ENCODE assay signal across 9 mouse cellular contexts in the genomic region with DNA sequence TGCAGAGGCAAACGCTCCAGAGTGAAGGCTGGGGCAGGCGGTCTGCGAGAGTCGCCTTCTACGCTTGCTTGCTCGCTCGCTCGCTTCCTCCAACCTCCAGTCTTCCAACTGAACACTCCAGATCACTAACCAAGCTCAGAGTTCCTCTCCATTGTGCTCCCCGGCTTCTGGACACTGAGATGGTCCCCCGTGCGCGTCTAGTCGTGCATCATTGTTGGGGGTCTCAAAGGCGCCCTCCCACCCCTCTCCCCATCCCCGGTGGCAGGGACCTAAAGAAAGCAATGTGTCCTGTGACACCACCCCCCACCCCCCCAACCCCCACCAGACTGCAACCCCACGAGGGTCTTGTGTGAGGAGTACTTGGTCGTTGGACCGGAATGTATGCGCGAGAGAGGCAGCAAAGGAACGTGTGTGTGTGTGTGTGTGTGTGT. TPM values are rescaled to one million over a fixed set of nuclear protein-coding genes. Genes with fewer than 3 reads are reported as not detected.
DNase-seq lines count a peak whose midpoint lies in the region; ATAC-seq lines count a peak whose summit lies in the region.
"Had no signal": no experiment of that assay in that cellular context is flagged by ENCODE, and none has a peak within 500 bp of the region (broad histone marks: within the 10 kb centered on the region; RNA-seq: fewer than 3 reads in every experiment).

No protein-coding gene starts in this region.

- peak overlapping the region; percentile 65 for H3K4me3 ChIP-seq in embryonic facial prominence, embryonic 15.5 days (replicated peaks)
- peak overlapping the region; percentile 67 for H3K4me3 ChIP-seq in intestine, embryonic 16.5 days (ENCODE audit: low read length)
- H3K4me3 ChIP-seq in midbrain, embryonic 14.5 days (replicated peaks; ENCODE audit: low read depth, low read length): peak overlapping the region; percentile 50

- H3K36me3 ChIP-seq in embryonic facial prominence, embryonic 15.5 days: no peaks in the 10 kb centered on the region
- H3K36me3 ChIP-seq in intestine, embryonic 16.5 days (ENCODE audit: control insufficient read depth, insufficient read depth, low read length): no peaks in the 10 kb centered on the region
- H3K36me3 ChIP-seq in midbrain, embryonic 14.5 days (ENCODE audit: control insufficient read depth, insufficient read depth, low read length): no peaks in the 10 kb centered on the region
- H3K36me3 ChIP-seq: G1E had no signal

- peak overlapping the region; percentile 96 for H3K4me2 ChIP-seq in embryonic facial prominence, embryonic 15.5 days (replicated peaks)
- H3K4me2 ChIP-seq in intestine, embryonic 16.5 days (ENCODE audit: low read depth, low read length): peak overlapping the region; percentile 100
- H3K4me2 ChIP-seq in midbrain, embryonic 14.5 days (ENCODE audit: low read length): peak overlapping the region; percentile 97

- peak; percentile 6 for DNase-seq in gastrocnemius, postnatal 14 days
- DNase-seq in gastrocnemius, adult 8-10 months (ENCODE audit: low spot score in 2 of 2): no peak
- DNase-seq in ES-CJ7 (ENCODE audit: low read depth, low spot score): peak; percentile 29
- peak; percentile 68 for DNase-seq in midbrain, embryonic 14.5 days
- no peak for DNase-seq in right cerebral cortex, postnatal 14 days
- no peak for DNase-seq in urinary bladder, postnatal 14 days (ENCODE audit: low spot score)

- peaks cover 7% of the 10 kb centered on the region; the same call in 1 of the 2 replicates for H3K4me1 ChIP-seq in embryonic facial prominence, embryonic 15.5 days
- H3K4me1 ChIP-seq in intestine, embryonic 16.5 days (ENCODE audit: control insufficient read depth, insufficient read depth, low read length): peaks cover 9% of the 10 kb centered on the region
- H3K4me1 ChIP-seq in midbrain, embryonic 14.5 days (ENCODE audit: control insufficient read depth, insufficient read depth, low read length): 0 out of 2 replicates have a peak, but pooled peaks cover 6% of the 10 kb centered on the region

- no peak overlapping the region; the same call in 1 of the 2 replicates for H3K27ac ChIP-seq in embryonic facial prominence, embryonic 15.5 days (replicated peaks)
- H3K27ac ChIP-seq in intestine, embryonic 16.5 days (ENCODE audit: low read length): no peak overlapping the region
- H3K27ac ChIP-seq in midbrain, embryonic 14.5 days (replicated peaks; ENCODE audit: low read depth, low read length): 0 out of 2 replicates have a peak overlapping the region, but pooled peaks have one; percentile 13

- H3K9ac ChIP-seq in embryonic facial prominence, embryonic 15.5 days: no peak overlapping the region
- H3K9ac ChIP-seq in intestine, embryonic 16.5 days (ENCODE audit: low read depth, low read length): peak overlapping the region; percentile 66; the same call in 1 of the 2 replicates
- peak overlapping the region; percentile 45 for H3K9ac ChIP-seq in midbrain, embryonic 14.5 days (replicated peaks; ENCODE audit: low read length)

- ATAC-seq in embryonic facial prominence, embryonic 15.5 days (ENCODE audit: insufficient number of reproducible peaks, low FRiP score, low TSS enrichment, low read depth): peak; percentile 20; the same call in 1 of the 2 replicates
- peak; percentile 46 for ATAC-seq in intestine, embryonic 16.5 days
- ATAC-seq in midbrain, embryonic 14.5 days (ENCODE audit: low FRiP score, low TSS enrichment): peak; percentile 38; the same call in 1 of the 2 replicates

- WGBS in embryonic facial prominence, embryonic 15.5 days: 2% methylated on average over 21 of the region's 21 CpGs
- WGBS in intestine, embryonic 16.5 days: 11% methylated on average over 19 of the region's 21 CpGs
- 1% methylated on average over 21 of the region's 21 CpGs for WGBS in midbrain, embryonic 14.5 days

- 0 out of 2 replicates have a peak, but pooled peaks cover 3% of the 10 kb centered on the region for H3K27me3 ChIP-seq in embryonic facial prominence, embryonic 15.5 days
- peaks cover 6% of the 10 kb centered on the region; the same call in 1 of the 2 replicates for H3K27me3 ChIP-seq in intestine, embryonic 16.5 days (replicated peaks; ENCODE audit: control insufficient read depth, insufficient read depth, low read length)
- H3K27me3 ChIP-seq in midbrain, embryonic 14.5 days (ENCODE audit: control insufficient read depth, insufficient read depth, low read length): no peaks in the 10 kb centered on the region

- no peaks in the 10 kb centered on the region for H3K9me3 ChIP-seq in embryonic facial prominence, embryonic 15.5 days (replicated peaks)
- H3K9me3 ChIP-seq in intestine, embryonic 16.5 days (ENCODE audit: control insufficient read depth, low read length): no peaks in the 10 kb centered on the region
- H3K9me3 ChIP-seq in midbrain, embryonic 14.5 days (ENCODE audit: control insufficient read depth, low read length): no peaks in the 10 kb centered on the region
- H3K9me3 ChIP-seq: G1E had no signal

- intact Hi-C loops in gastrocnemius, postnatal 14 days (cut with DNase I; ENCODE audit: low total_unique reads): no loop called here

RNA-seq across cellular contexts. Expression of a gene that starts 0.4 kb away (rescaled TPM):
- 1 to 10 TPM in 1 of 2 experiments, under 1 TPM in 1; 0.38 to 1.0 TPM for total RNA-seq in gastrocnemius, postnatal 14 days (2021)
- under 1 TPM in 3 of 4 experiments, not detected in 1; 0.04 to 0.07 (median 0.05) TPM for total RNA-seq in gastrocnemius, adult 8-10 months (2022)
- polyA plus RNA-seq in embryonic facial prominence, embryonic 15.5 days (2015; fragmentation: Nextera tagmentation; extraction: Ambion mirVana): 12.2 and 13.6 TPM in 2 replicates
- polyA plus RNA-seq in intestine, embryonic 16.5 days (2015; fragmentation: Nextera tagmentation; extraction: Ambion mirVana): 1.5 and 1.7 TPM in 2 replicates
- 5.2 and 6.0 TPM in 2 replicates for polyA plus RNA-seq in midbrain, embryonic 14.5 days (2014; fragmentation: Nextera tagmentation; extraction: Ambion mirVana)
- polyA plus RNA-seq: G1E had no signal

Comparison
In these comparisons a context has a peak if more than half of its experiments do, and no peak if none do; other contexts are left out.
1. DNase-seq: peak in gastrocnemius, postnatal 14 days (single experiment), ES-CJ7 (single experiment) and midbrain, embryonic 14.5 days (single experiment); none in gastrocnemius, adult 8-10 months (0 of 2), right cerebral cortex, postnatal 14 days (single experiment) and urinary bladder, postnatal 14 days (single experiment).
2. Peak in every context shown above with its lines, with median percentiles within 50 percentile points of each other: ATAC-seq, H3K4me2 ChIP-seq and H3K4me3 ChIP-seq.